Mouse (Mus musculus) forebrain, embryonic 15.5 days (tissue): ENCODE measurements around the gene Rbfox1. TPM values are rescaled to one million over a fixed set of nuclear protein-coding genes. Genes with fewer than 3 reads are reported as not detected.
A peak's percentile ranks its signal among the peaks of the same experiment; 100 is the strongest.

Source experiments
- ATAC-seq: fragments of 200-750 bp; cut with Nextera tagmentation; replicated peaks from 2 replicates; pipeline ENCODE4 v1.8.0; 2017; ENCODE audit warnings: mild to moderate bottlenecking, moderate TSS enrichment, moderate library complexity
- H3K27ac ChIP-seq: fragments of 300-500 bp; sonication (generic); replicated peaks from 2 replicates; pipeline ENCODE4 v1.5.1; 2015; ENCODE audit warnings: mild to moderate bottlenecking, inconsistent platforms
- H3K27me3 ChIP-seq: fragments of 300-500 bp; sonication (generic); 2 replicates; pipeline ENCODE4 v1.6.1; 2015; ENCODE audit warnings: inconsistent platforms
- H3K36me3 ChIP-seq: fragments of 300-500 bp; sonication (generic); 2 replicates; pipeline ENCODE4 v1.6.1; 2015; ENCODE audit warnings: mild to moderate bottlenecking, inconsistent platforms
- H3K4me1 ChIP-seq: fragments of 300-500 bp; sonication (generic); 2 replicates; pipeline ENCODE4 v1.6.1; 2015; ENCODE audit warnings: inconsistent platforms
- H3K4me2 ChIP-seq: fragments of 300-500 bp; sonication (generic); replicated peaks from 2 replicates; pipeline ENCODE4 v1.6.1; 2015; ENCODE audit warnings: mild to moderate bottlenecking, inconsistent platforms
- H3K4me3 ChIP-seq: fragments of 300-500 bp; sonication (generic); 2 replicates; pipeline ENCODE4 v1.5.1; 2015; ENCODE audit warnings: mild to moderate bottlenecking, inconsistent platforms
- H3K9ac ChIP-seq: fragments of 300-500 bp; sonication (generic); replicated peaks from 2 replicates; pipeline ENCODE4 v1.6.1; 2015; ENCODE audit warnings: mild to moderate bottlenecking, inconsistent platforms
- H3K9me3 ChIP-seq: fragments of 300-500 bp; sonication (generic); 2 replicates; pipeline ENCODE4 v1.6.1; 2016; ENCODE audit warnings: inconsistent platforms
- WGBS: fragments of 180-500 bp; shearing (Covaris S2); methylation state at CpG from one replicate; pipeline ENCODE4 v1.1.7; 2015; ENCODE audit warnings: mixed read lengths; 5-methylcytosine and 5-hydroxymethylcytosine counted together
- polyA plus RNA-seq: library from polyadenylated mRNA; unstranded; fragments of >200 nt; fragmentation: Nextera tagmentation; extraction: Ambion mirVana; gene quantifications from 2 replicates; pipeline ENCODE4 v1.2.1, GENCODE M21; 2015

Gene Rbfox1
- polyA plus RNA-seq, 1 experiment from 2014 or later = 173 TPM

GRCm38 (mm10) chr16:7075749-7076148, 1190.6 kb downstream of the Rbfox1 start:
- 78% methylated on average over 6 of the region's 6 CpGs for WGBS
- no peak for ATAC-seq
- no peaks in the 10 kb centered on the region for H3K4me1 ChIP-seq
- H3K36me3 ChIP-seq = no peaks in the 10 kb centered on the region
- H3K27ac ChIP-seq = no peak overlapping the region
- H3K4me3 ChIP-seq = no peak overlapping the region
- H3K27me3 ChIP-seq = no peaks in the 10 kb centered on the region
- H3K9me3 ChIP-seq = no peaks in the 10 kb centered on the region
- H3K4me2 ChIP-seq = no peak overlapping the region
- no peak overlapping the region for H3K9ac ChIP-seq

GRCm38 (mm10) chr16:7076305-7076704, 1191.2 kb downstream of the Rbfox1 start:
- Histone ChIP-seq H3K4me2 (no peak overlapping the region), H3K9ac (no peak overlapping the region), H3K9me3 (no peaks in the 10 kb centered on the region), H3K36me3 (no peaks in the 10 kb centered on the region), H3K4me3 (no peak overlapping the region), H3K27ac (no peak overlapping the region), H3K4me1 (peaks cover 5% of the 10 kb centered on the region; the same call in 1 of the 2 replicates), H3K27me3 (no peaks in the 10 kb centered on the region)
- WGBS = 95% methylated on average over 1 of the region's 1 CpGs
- no peak for ATAC-seq

- 93% methylated on average over 3 of the region's 3 CpGs for WGBS
- no peaks in the 10 kb centered on the region for H3K27me3 ChIP-seq
- H3K9ac ChIP-seq = no peak overlapping the region
- H3K9me3 ChIP-seq = no peaks in the 10 kb centered on the region
- H3K4me3 ChIP-seq = no peak overlapping the region
- H3K4me2 ChIP-seq = no peak overlapping the region
- H3K4me1 ChIP-seq = peaks cover 9% of the 10 kb centered on the region
- H3K27ac ChIP-seq = no peak overlapping the region
- no peaks in the 10 kb centered on the region for H3K36me3 ChIP-seq
- no peak for ATAC-seq
Measured at GRCm38 (mm10) chr16:7076707-7077106, 1191.6 kb downstream of the Rbfox1 start.

GRCm38 (mm10) chr16:7081074-7081568, 1196.0 kb downstream of the Rbfox1 start:
- no peaks in the 10 kb centered on the region for H3K36me3 ChIP-seq

GRCm38 (mm10) chr16:7081684-7082255, 1196.6 kb downstream of the Rbfox1 start:
- no peak overlapping the region for H3K4me3 ChIP-seq
- no peak overlapping the region for H3K4me2 ChIP-seq
- ATAC-seq = no peak
- H3K4me1 ChIP-seq = peaks cover 12% of the 10 kb centered on the region
- no peaks in the 10 kb centered on the region for H3K36me3 ChIP-seq
- no peaks in the 10 kb centered on the region for H3K27me3 ChIP-seq
- no peak overlapping the region for H3K9ac ChIP-seq
- H3K27ac ChIP-seq = peak overlapping the region; percentile 28; the same call in 1 of the 2 replicates
- WGBS = 91% methylated on average over 5 of the region's 5 CpGs
- no peaks in the 10 kb centered on the region for H3K9me3 ChIP-seq

More at GRCm38 (mm10) chr16:7081074-7081568, 1196.0 kb downstream of the Rbfox1 start:
- Histone ChIP-seq H3K27ac (peak overlapping the region; percentile 28), H3K9me3 (no peaks in the 10 kb centered on the region), H3K4me1 (peaks cover 12% of the 10 kb centered on the region), H3K4me2 (no peak overlapping the region), H3K27me3 (no peaks in the 10 kb centered on the region), H3K4me3 (no peak overlapping the region), H3K9ac (no peak overlapping the region)
- WGBS = 44% methylated on average over 3 of the region's 3 CpGs
- ATAC-seq = peak; percentile 92

- Histone ChIP-seq H3K27me3 (no peaks in the 10 kb centered on the region), H3K4me1 (peaks cover 19% of the 10 kb centered on the region), H3K9me3 (no peaks in the 10 kb centered on the region), H3K4me3 (no peak overlapping the region), H3K4me2 (no peak overlapping the region), H3K27ac (no peak overlapping the region), H3K9ac (no peak overlapping the region), H3K36me3 (no peaks in the 10 kb centered on the region)
- WGBS = 89% methylated on average over 2 of the region's 2 CpGs
- ATAC-seq = no peak
Measured at GRCm38 (mm10) chr16:7083937-7084336, 1198.8 kb downstream of the Rbfox1 start.

- H3K4me1 ChIP-seq = peaks cover 10% of the 10 kb centered on the region; the same call in 1 of the 2 replicates
- H3K9me3 ChIP-seq = no peaks in the 10 kb centered on the region
- H3K36me3 ChIP-seq = no peaks in the 10 kb centered on the region
- no peak overlapping the region for H3K4me2 ChIP-seq
- H3K27me3 ChIP-seq = no peaks in the 10 kb centered on the region
- H3K27ac ChIP-seq = no peak overlapping the region
- no peak overlapping the region for H3K4me3 ChIP-seq
- no peak for ATAC-seq
- 62% methylated on average over 10 of the region's 10 CpGs for WGBS
- no peak overlapping the region for H3K9ac ChIP-seq
Measured at GRCm38 (mm10) chr16:7088601-7089430, 1203.7 kb downstream of the Rbfox1 start.

GRCm38 (mm10) chr16:7089475-7089874, 1204.3 kb downstream of the Rbfox1 start:
- 92% methylated on average over 1 of the region's 1 CpGs for WGBS
- H3K9me3 ChIP-seq = no peaks in the 10 kb centered on the region
- H3K27ac ChIP-seq = no peak overlapping the region
- H3K36me3 ChIP-seq = no peaks in the 10 kb centered on the region
- H3K27me3 ChIP-seq = no peaks in the 10 kb centered on the region
- no peak overlapping the region for H3K9ac ChIP-seq
- no peak for ATAC-seq
- H3K4me3 ChIP-seq = no peak overlapping the region
- H3K4me2 ChIP-seq = no peak overlapping the region
- peaks cover 10% of the 10 kb centered on the region; the same call in 1 of the 2 replicates for H3K4me1 ChIP-seq

GRCm38 (mm10) chr16:7090205-7090604, 1205.0 kb downstream of the Rbfox1 start:
- peaks cover 10% of the 10 kb centered on the region; the same call in 1 of the 2 replicates for H3K4me1 ChIP-seq
- no peak overlapping the region for H3K4me3 ChIP-seq
- H3K9ac ChIP-seq = no peak overlapping the region
- H3K27ac ChIP-seq = no peak overlapping the region
- H3K4me2 ChIP-seq = no peak overlapping the region
- H3K36me3 ChIP-seq = no peaks in the 10 kb centered on the region
- H3K27me3 ChIP-seq = no peaks in the 10 kb centered on the region
- WGBS = 90% methylated on average over 6 of the region's 6 CpGs
- ATAC-seq = no peak
- no peaks in the 10 kb centered on the region for H3K9me3 ChIP-seq

- Histone ChIP-seq H3K27me3 (no peaks in the 10 kb centered on the region), H3K4me1 (peaks cover 10% of the 10 kb centered on the region; the same call in 1 of the 2 replicates), H3K4me3 (no peak overlapping the region), H3K9me3 (no peaks in the 10 kb centered on the region), H3K9ac (no peak overlapping the region), H3K36me3 (no peaks in the 10 kb centered on the region), H3K27ac (no peak overlapping the region), H3K4me2 (no peak overlapping the region)
- 64% methylated on average over 4 of the region's 4 CpGs for WGBS
- ATAC-seq = no peak
Measured at GRCm38 (mm10) chr16:7092811-7093210, 1207.7 kb downstream of the Rbfox1 start.

GRCm38 (mm10) chr16:7093686-7094085, 1208.5 kb downstream of the Rbfox1 start:
- 75% methylated on average over 3 of the region's 3 CpGs for WGBS
- H3K4me2 ChIP-seq = no peak overlapping the region
- no peaks in the 10 kb centered on the region for H3K27me3 ChIP-seq
- H3K4me3 ChIP-seq = no peak overlapping the region
- H3K9ac ChIP-seq = no peak overlapping the region
- H3K9me3 ChIP-seq = no peaks in the 10 kb centered on the region
- ATAC-seq = no peak
- H3K36me3 ChIP-seq = no peaks in the 10 kb centered on the region
- H3K4me1 ChIP-seq = peaks cover 5% of the 10 kb centered on the region; the same call in 1 of the 2 replicates
- H3K27ac ChIP-seq = no peak overlapping the region

- Histone ChIP-seq H3K4me3 (no peak overlapping the region), H3K9ac (no peak overlapping the region), H3K4me2 (no peak overlapping the region), H3K9me3 (no peaks in the 10 kb centered on the region), H3K27me3 (no peaks in the 10 kb centered on the region), H3K27ac (no peak overlapping the region), H3K36me3 (no peaks in the 10 kb centered on the region), H3K4me1 (no peaks in the 10 kb centered on the region)
- ATAC-seq = no peak
- WGBS = 72% methylated on average over 7 of the region's 7 CpGs
Measured at GRCm38 (mm10) chr16:7094181-7094749, 1209.1 kb downstream of the Rbfox1 start.
